15 mouse cellular contexts compared by ENCODE assay signal in genomic region chr4:135420416-135420815, GRCm38 (mm10). TPM values are rescaled to one million over a fixed set of nuclear protein-coding genes. Genes with fewer than 3 reads are reported as not detected.
A peak's percentile ranks its signal among the peaks of the same experiment; 100 is the strongest.
DNase-seq lines count a peak whose midpoint lies in the region; ATAC-seq and TF ChIP-seq lines count a peak whose summit lies in the region.
"Had no signal": no experiment of that assay in that cellular context is flagged by ENCODE, and none has a peak within 500 bp of the region (broad histone marks: within the 10 kb centered on the region; RNA-seq: fewer than 3 reads in every experiment).

No protein-coding gene starts in this region.

- peak overlapping the region; percentile 70 for H3K4me3 ChIP-seq in ES-Bruce4 (ENCODE audit: low read depth, low read length)
- peak overlapping the region; percentile 63 to 78 for H3K4me3 ChIP-seq in ES-E14 (ENCODE audit: insufficient read depth in 1 of 2, low read depth in 1 of 2, low read length in 2 of 2, poor library complexity in 1 of 2, severe bottlenecking in 1 of 2)
- H3K4me3 ChIP-seq: embryonic facial prominence, embryonic 10.5 days; embryonic facial prominence, embryonic 12.5 days; forebrain, embryonic 13.5 days; forebrain, embryonic 15.5 days had no signal

- no peak for TF ChIP-seq CTCF in ES-Bruce4 (IDR thresholded peaks at IDR 0.05; ENCODE audit: low read depth, low read length)

- in situ Hi-C loops in ES-E14 (cut with MboI; ENCODE audit: low sequenced_read_pairs in 2 of 2, unreplicated experiment in 2 of 2): no loop called here

- DNase-seq in ES-E14 (ENCODE audit: low read depth, low spot score) (no peak), ZHBTc4 (ENCODE audit: low read depth, low spot score) (peak; percentile 56)
- DNase-seq in testis, postnatal 14 days (ENCODE audit: low spot score): no peak
- DNase-seq in cerebellum, postnatal 14 days: no peak
- DNase-seq: adrenal gland, adult 8-10 months; adrenal gland, postnatal 14 days; adrenal gland, postnatal 36 days; forebrain, postnatal 0 days had no signal

- H3K9me3 ChIP-seq in ES-Bruce4 (replicated peaks; ENCODE audit: control insufficient read depth, insufficient read depth, low read length, poor library complexity, severe bottlenecking): no peaks in the 10 kb centered on the region
- H3K9me3 ChIP-seq in ES-E14 (ENCODE audit: control insufficient read depth, insufficient read depth, low read depth, low read length): no peaks in the 10 kb centered on the region
- H3K9me3 ChIP-seq: embryonic facial prominence, embryonic 10.5 days; embryonic facial prominence, embryonic 12.5 days; forebrain, embryonic 13.5 days; forebrain, embryonic 15.5 days had no signal

- H3K4me1 ChIP-seq in ES-Bruce4 (ENCODE audit: control insufficient read depth, insufficient read depth, low read length) (no peaks in the 10 kb centered on the region), ES-E14 (ENCODE audit: control insufficient read depth in 2 of 2, insufficient read depth in 2 of 2, low read length in 2 of 2, poor library complexity in 1 of 2) (peaks cover 0 to 8% of the 10 kb centered on the region in 2 experiments; a peak in 1 of 4 replicates)
- H3K4me1 ChIP-seq: embryonic facial prominence, embryonic 10.5 days; embryonic facial prominence, embryonic 12.5 days; forebrain, embryonic 13.5 days had no signal

- no peak for TF ChIP-seq POLR2A in ES-Bruce4 (IDR thresholded peaks at IDR 0.05; ENCODE audit: insufficient read depth, low read length)

- H3K27ac ChIP-seq in ES-Bruce4 (ENCODE audit: insufficient read depth, low read length): no peak overlapping the region
- H3K27ac ChIP-seq in ES-E14 (ENCODE audit: insufficient read depth, low read depth, low read length, poor library complexity, severe bottlenecking): peak overlapping the region; percentile 70; the same call in 1 of the 2 replicates
- H3K27ac ChIP-seq: embryonic facial prominence, embryonic 10.5 days; embryonic facial prominence, embryonic 12.5 days; forebrain, embryonic 13.5 days; forebrain, embryonic 15.5 days had no signal

- H3K9ac ChIP-seq in ES-Bruce4 (ENCODE audit: low read depth, poor library complexity, severe bottlenecking) (0 out of 2 replicates have a peak overlapping the region, but pooled peaks have one; percentile 23), ES-E14 (ENCODE audit: insufficient read depth, low read depth, low read length, poor library complexity, severe bottlenecking) (peak overlapping the region; percentile 88)
- H3K9ac ChIP-seq: embryonic facial prominence, embryonic 12.5 days; forebrain, embryonic 13.5 days; forebrain, embryonic 15.5 days; forebrain, postnatal 0 days had no signal

- no peak for TF ChIP-seq EP300 in ES-Bruce4 (IDR thresholded peaks at IDR 0.05; ENCODE audit: insufficient read depth, low read depth, low read length)

- no peaks in the 10 kb centered on the region for H3K27me3 ChIP-seq in ES-Bruce4 (ENCODE audit: control insufficient read depth, insufficient read depth, low read length, poor library complexity, severe bottlenecking)
- H3K27me3 ChIP-seq: embryonic facial prominence, embryonic 12.5 days; forebrain, embryonic 13.5 days; forebrain, embryonic 15.5 days had no signal

- ATAC-seq in activated CD4-positive, CD25-positive, alpha-beta regulatory T cell, adult 4 months: no peak
- ATAC-seq: forebrain, embryonic 13.5 days; forebrain, embryonic 15.5 days; forebrain, postnatal 0 days had no signal

- H3K36me3 ChIP-seq in ES-Bruce4 (ENCODE audit: control insufficient read depth, insufficient read depth, low read length, poor library complexity, severe bottlenecking): peaks cover 3% of the 10 kb centered on the region; the same call in 1 of the 2 replicates
- peaks cover 31% of the 10 kb centered on the region for H3K36me3 ChIP-seq in ES-E14 (ENCODE audit: control insufficient read depth, insufficient read depth, low read length, poor library complexity, severe bottlenecking)

TF ChIP-seq in ES-E14, 5 proteins besides CTCF, POLR2A, EP300 and RAD21:
- no peak for TF ChIP-seq CHD2 (IDR thresholded peaks at IDR 0.05; ENCODE audit: low read depth, low read length)
- no peak for TF ChIP-seq ZC3H11A (IDR thresholded peaks at IDR 0.05; ENCODE audit: borderline replicate concordance, low read depth, low read length)
- TF ChIP-seq MAFK (IDR thresholded peaks at IDR 0.05; ENCODE audit: insufficient read depth, low read depth, low read length): no peak
- TF ChIP-seq HCFC1 (IDR thresholded peaks at IDR 0.05; ENCODE audit: borderline replicate concordance, insufficient read depth, low read length): no peak
- no peak for TF ChIP-seq ZNF384 (IDR thresholded peaks at IDR 0.05; ENCODE audit: low read depth, low read length)
TF ChIP-seq in ES-E14: peak in this region for 0.

RNA-seq across cellular contexts. Expression of gene Rcan3, which starts 13.2 kb away (rescaled TPM):
- polyA plus RNA-seq in ES-Bruce4 (2011; ENCODE audit: insufficient read depth, insufficient read length, low read depth, missing spikeins): 15.9 and 19.7 TPM in 2 replicates
- total RNA-seq in ES-E14 (2012; rRNA removed): 11.2 and 14.6 TPM in 2 replicates
- polyA plus RNA-seq in activated CD4-positive, CD25-positive, alpha-beta regulatory T cell, adult 4 months (2017; shearing (Covaris generic)): 10 to 100 TPM; 14.6 to 23.0 TPM

RNA-seq across cellular contexts. Expression of gene Ncmap, which starts 22.4 kb away (rescaled TPM):
- 2.3 TPM in 2 replicates for polyA plus RNA-seq in ES-Bruce4 (2011; ENCODE audit: insufficient read depth, insufficient read length, low read depth, missing spikeins)
- 1.2 and 1.6 TPM in 2 replicates for total RNA-seq in ES-E14 (2012; rRNA removed)
- polyA plus RNA-seq in activated CD4-positive, CD25-positive, alpha-beta regulatory T cell, adult 4 months (2017; shearing (Covaris generic)): 10 to 100 TPM; 22.3 to 52.3 TPM
- total RNA-seq: adrenal gland, postnatal 14 days; adrenal gland, postnatal 36 days; common myeloid progenitor, adult 5-6 weeks had no signal
